Mouse (Mus musculus) myocyte (in vitro differentiated cells): ENCODE data around the gene Gm11060.

Source experiments
- CEBPB ChIP-seq: IDR thresholded peaks from 2 replicates; pipeline ENCODE4 v1.6.1; 2011; ENCODE audit warnings: mild to moderate bottlenecking, moderate library complexity; ENCODE audit not compliant: poor library complexity, insufficient read depth, severe bottlenecking
- E2F4 ChIP-seq: IDR thresholded peaks from one replicate; pipeline ENCODE4 v1.6.1; 2011; ENCODE audit warnings: mild to moderate bottlenecking, control low read depth, moderate library complexity; ENCODE audit not compliant: insufficient read depth
- MAX ChIP-seq: IDR thresholded peaks from one replicate; pipeline ENCODE4 v1.6.1; 2011; ENCODE audit warnings: low read depth, mild to moderate bottlenecking, control low read depth
- POLR2A ChIP-seq: IDR thresholded peaks from one replicate; pipeline ENCODE4 v1.6.1; 2011; ENCODE audit warnings: low read depth, mild to moderate bottlenecking, control low read depth, moderate library complexity; ENCODE audit not compliant: insufficient read length
- POLR2AphosphoS2 ChIP-seq: IDR thresholded peaks from one replicate; pipeline ENCODE4 v1.6.1; 2011; ENCODE audit warnings: low read depth, control low read depth; ENCODE audit not compliant: insufficient read length
- REST ChIP-seq: IDR thresholded peaks from one replicate; pipeline ENCODE4 v1.6.1; 2011; ENCODE audit warnings: mild to moderate bottlenecking, control low read depth, moderate library complexity; ENCODE audit not compliant: insufficient read depth, insufficient read length
- TCF12 ChIP-seq: IDR thresholded peaks from one replicate; pipeline ENCODE4 v1.6.1; 2011; ENCODE audit warnings: mild to moderate bottlenecking, control low read depth; ENCODE audit not compliant: poor library complexity, insufficient read depth, severe bottlenecking
- TCF3 ChIP-seq: IDR thresholded peaks from one replicate; pipeline ENCODE4 v1.6.1; 2011; ENCODE audit warnings: low read depth, control low read depth; ENCODE audit not compliant: insufficient read length
- USF1 ChIP-seq: IDR thresholded peaks from one replicate; pipeline ENCODE4 v1.6.1; 2011; ENCODE audit warnings: low read depth, mild to moderate bottlenecking, control low read depth, moderate library complexity

DNA sequence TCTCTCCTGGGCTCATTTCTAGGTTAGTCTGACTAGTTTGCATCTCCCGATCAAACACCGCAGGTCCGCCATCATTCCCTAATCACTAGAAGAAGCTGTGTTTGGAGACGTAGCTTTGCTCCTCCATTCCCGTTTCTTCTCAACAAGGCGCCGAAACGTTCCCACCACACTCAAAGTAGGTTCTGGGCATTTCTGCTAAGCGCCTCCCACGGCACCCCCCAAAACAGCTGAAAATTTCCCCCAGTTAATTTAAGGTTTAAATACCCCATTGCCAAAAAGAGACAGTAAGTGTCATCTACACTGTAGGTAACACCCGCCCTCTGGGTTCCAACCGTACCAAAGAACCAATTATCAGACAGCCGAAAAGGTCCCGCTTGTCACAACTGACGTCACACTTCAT is 33.8 kb downstream of the Gm11060 start:
- TF ChIP-seq E2F4 = no peak
- TF ChIP-seq POLR2AphosphoS2 = no peak
- TF ChIP-seq MAX = no peak
- no peak for TF ChIP-seq CEBPB
- TF ChIP-seq POLR2A = no peak
- no peak for TF ChIP-seq REST
- TF ChIP-seq USF1 = no peak
- TF ChIP-seq TCF12 = no peak
- no peak for TF ChIP-seq TCF3
